Mouse (Mus musculus) intestine, embryonic 14.5 days (tissue): ENCODE data around the gene Bhlhe40. TPM values are rescaled to one million over a fixed set of nuclear protein-coding genes. Genes with fewer than 3 reads are reported as not detected.

Source experiments
- ATAC-seq: fragments of 200-750 bp; cut with Nextera tagmentation; replicated peaks from 2 replicates; pipeline ENCODE4 v1.8.0; 2017; ENCODE audit warnings: low read depth, moderate number of reproducible peaks, moderate TSS enrichment, moderate library complexity; ENCODE audit not compliant: low FRiP score, low TSS enrichment
- DNase-seq: peaks from one replicate; pipeline ENCODE4 v3.0.0-alpha.2; 2018; ENCODE audit warnings: low spot score
- H3K27ac ChIP-seq: fragments of 300-500 bp; sonication (generic); 2 replicates; pipeline ENCODE4 v1.5.1; 2014; ENCODE audit warnings: low read depth, mild to moderate bottlenecking, control low read depth
- H3K27me3 ChIP-seq: fragments of 300-500 bp; sonication (generic); replicated peaks from 2 replicates; pipeline ENCODE4 v1.6.1; 2014; ENCODE audit warnings: low read length, control low read depth; ENCODE audit not compliant: control insufficient read depth, insufficient read depth
- H3K36me3 ChIP-seq: fragments of 300-500 bp; sonication (generic); 2 replicates; pipeline ENCODE4 v1.6.1; 2014; ENCODE audit warnings: low read length, control low read depth; ENCODE audit not compliant: control insufficient read depth, insufficient read depth
- H3K4me1 ChIP-seq: fragments of 300-500 bp; sonication (generic); replicated peaks from 2 replicates; pipeline ENCODE4 v1.6.1; 2014; ENCODE audit warnings: low read length, control low read depth, mixed read lengths; ENCODE audit not compliant: control insufficient read depth, insufficient read depth
- H3K4me2 ChIP-seq: fragments of 300-500 bp; sonication (generic); 2 replicates; pipeline ENCODE4 v1.6.1; 2014; ENCODE audit warnings: low read length
- H3K4me3 ChIP-seq: fragments of 300-500 bp; sonication (generic); 2 replicates; pipeline ENCODE4 v1.5.1; 2014; ENCODE audit warnings: low read depth, low read length, control low read depth, mixed read lengths
- H3K9ac ChIP-seq: fragments of 300-500 bp; sonication (generic); 2 replicates; pipeline ENCODE4 v1.6.1; 2014; ENCODE audit warnings: mild to moderate bottlenecking, low read length
- H3K9me3 ChIP-seq: fragments of 300-500 bp; sonication (generic); 2 replicates; pipeline ENCODE4 v1.6.1; 2016; ENCODE audit warnings: low read length, control low read depth; ENCODE audit not compliant: control insufficient read depth
- WGBS: fragments of 180-500 bp; shearing (Covaris S2); extraction: QIAGEN DNeasy Blood & Tissue Kit; methylation state at CpG from one replicate; pipeline ENCODE4 v1.1.7; 2014; 5-methylcytosine and 5-hydroxymethylcytosine counted together
- polyA plus RNA-seq: library from polyadenylated mRNA; unstranded; fragments of >200 nt; fragmentation: Nextera tagmentation; extraction: Ambion mirVana; gene quantifications from 2 replicates; pipeline ENCODE4 v1.2.1, GENCODE M21; 2014

The Bhlhe40 gene
- polyA plus RNA-seq, 1 experiment from 2014 or later, result 23.6 TPM

- ATAC-seq, result no peak
- WGBS, result 79% methylated on average over 3 of the region's 3 CpGs
Observed at GRCm38 (mm10) chr6:108710667-108711066, 50.2 kb downstream of the Bhlhe40 start.

GRCm38 (mm10) chr6:108711192-108711964 lies 50.9 kb downstream of the Bhlhe40 start:
- no peak overlapping the region for H3K9ac ChIP-seq
- no peaks in the 10 kb centered on the region for H3K36me3 ChIP-seq
- no peaks in the 10 kb centered on the region for H3K9me3 ChIP-seq
- H3K4me3 ChIP-seq, result no peak overlapping the region
- no peak overlapping the region for H3K27ac ChIP-seq
- no peaks in the 10 kb centered on the region; the same call in 1 of the 2 replicates for H3K4me1 ChIP-seq
- WGBS, result 77% methylated on average over 4 of the region's 4 CpGs
- H3K4me2 ChIP-seq, result no peak overlapping the region
- no peak for ATAC-seq
- no peaks in the 10 kb centered on the region for H3K27me3 ChIP-seq
- no peak for DNase-seq

More at GRCm38 (mm10) chr6:108710667-108711066, 50.2 kb downstream of the Bhlhe40 start:
- DNase-seq, result no peak
- Histone ChIP-seq H3K27me3 (no peaks in the 10 kb centered on the region), H3K4me3 (no peak overlapping the region), H3K36me3 (no peaks in the 10 kb centered on the region), H3K27ac (no peak overlapping the region), H3K9me3 (no peaks in the 10 kb centered on the region), H3K4me1 (no peaks in the 10 kb centered on the region; the same call in 1 of the 2 replicates), H3K9ac (no peak overlapping the region), H3K4me2 (no peak overlapping the region)

GRCm38 (mm10) chr6:108712148-108712547 lies 51.7 kb downstream of the Bhlhe40 start:
- Histone ChIP-seq H3K36me3 (no peaks in the 10 kb centered on the region), H3K27ac (no peak overlapping the region), H3K27me3 (no peaks in the 10 kb centered on the region), H3K9me3 (no peaks in the 10 kb centered on the region), H3K4me1 (no peaks in the 10 kb centered on the region; the same call in 1 of the 2 replicates), H3K9ac (no peak overlapping the region), H3K4me2 (no peak overlapping the region), H3K4me3 (no peak overlapping the region)
- no peak for ATAC-seq
- DNase-seq, result no peak

- no peak for DNase-seq
- H3K9me3 ChIP-seq, result no peaks in the 10 kb centered on the region
- WGBS, result 56% methylated on average over 7 of the region's 7 CpGs
- ATAC-seq, result no peak
- H3K4me3 ChIP-seq, result no peak overlapping the region
- H3K4me2 ChIP-seq, result no peak overlapping the region
- H3K27ac ChIP-seq, result no peak overlapping the region
- no peaks in the 10 kb centered on the region for H3K27me3 ChIP-seq
- no peaks in the 10 kb centered on the region for H3K36me3 ChIP-seq
- H3K9ac ChIP-seq, result no peak overlapping the region
- no peaks in the 10 kb centered on the region; the same call in 1 of the 2 replicates for H3K4me1 ChIP-seq
Observed at GRCm38 (mm10) chr6:108713175-108713974, 52.9 kb downstream of the Bhlhe40 start.

Other genes starting within 250 kb of the Bhlhe40 start
- gene Arl8b, start 122.5 kb downstream of the Bhlhe40 start, polyA plus RNA-seq, result 73.6 and 81.7 TPM in 2 replicates
- 29.5 and 37.9 TPM in 2 replicates for gene Edem1, start 168.0 kb downstream of the Bhlhe40 start, polyA plus RNA-seq